Mouse (Mus musculus): ENCODE results near the gene Pum2.

DNA sequence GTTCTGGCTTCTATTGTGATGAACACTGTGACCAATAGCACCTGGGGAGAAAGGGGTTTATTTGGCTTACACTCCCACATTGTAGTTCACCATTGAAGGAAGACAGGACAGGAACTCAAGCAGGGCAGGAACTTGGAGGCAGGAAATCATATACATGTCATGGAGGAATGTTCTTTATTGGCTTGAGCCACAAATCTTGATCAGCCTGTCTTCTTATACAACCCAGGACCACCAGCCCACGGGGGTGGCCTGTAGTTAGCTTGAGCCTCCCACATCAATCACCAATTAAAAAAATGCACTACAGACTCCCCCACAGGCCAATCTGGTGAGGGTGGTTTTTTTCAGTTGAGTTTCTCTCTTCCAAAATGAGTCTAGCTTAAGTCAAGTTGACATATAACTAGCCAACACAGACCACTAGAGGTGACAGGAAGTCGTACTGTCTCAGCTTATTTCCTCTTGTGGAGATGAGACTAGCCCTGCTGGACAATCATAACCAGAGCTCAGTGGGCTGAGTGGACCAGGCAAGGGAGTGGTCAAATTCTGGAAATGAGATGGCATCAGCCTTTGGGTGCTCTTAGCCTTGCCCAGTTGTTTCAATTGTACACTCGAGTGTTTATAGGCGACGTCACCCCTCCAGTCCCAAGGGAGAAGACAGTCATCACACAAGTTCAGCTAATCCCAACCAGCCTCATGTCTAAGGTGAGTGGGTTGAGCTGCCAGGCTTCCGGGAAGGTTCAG, 16.1 kb upstream of the Pum2 start:
- TF ChIP-seq CTCF (IDR thresholded peaks at IDR 0.05; ENCODE audit: insufficient read depth, low read length) (no peak), POLR2A (IDR thresholded peaks at IDR 0.05; ENCODE audit: borderline replicate concordance, extremely low read depth, low read depth, low read length) (no peak)

Data from lung, adult 2 months (tissue).